Mouse (Mus musculus) embryonic stem cell, embryonic (primary cell): ENCODE results near the gene Slc11a1.

Experiments
- CTCF ChIA-PET, 4 experiments: fragments of 300-600 bp in 2 of 4; fragments of 350-600 bp in 2 of 4; sonication (Branson Sonifier 250); formaldehyde crosslinking; loops; one replicate each; lab custom pipeline; 2022; ENCODE audit warnings: inconsistent platforms in 2 of 4; lab: Charles Lee
- POLR2A ChIA-PET, 4 experiments: fragments of 300-600 bp in 2 of 4; fragments of 350-600 bp in 2 of 4; sonication (Branson Sonifier 250); formaldehyde crosslinking; loops; one replicate each; lab custom pipeline; 2022; ENCODE audit warnings: antibody characterized with exemption in 4 of 4, inconsistent platforms in 1 of 4; lab: Charles Lee

The Slc11a1 gene

DNA sequence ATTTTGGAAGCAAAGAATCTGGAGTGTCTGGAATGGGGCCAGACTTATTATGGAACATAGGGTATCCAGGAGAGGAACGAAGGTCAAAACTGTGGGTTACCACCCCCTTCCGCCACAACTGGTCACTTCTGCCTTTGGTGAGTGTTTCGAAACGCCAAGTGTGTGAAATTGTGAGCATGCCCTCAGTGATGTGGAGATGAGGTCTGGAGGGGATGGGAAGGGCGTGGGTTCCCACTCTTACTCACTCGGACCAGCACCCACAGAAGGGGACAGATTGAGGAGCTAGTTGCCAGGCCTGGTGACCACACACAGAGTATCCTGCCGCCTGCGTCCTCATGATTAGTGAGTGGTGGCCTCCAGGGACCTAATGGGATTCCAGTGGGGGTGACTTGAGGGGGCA, at the start of gene Slc11a1:
TSS of gene Slc11a1 (plus strand) at position 216 of the 400 bp plus-strand sequence.
- CTCF ChIA-PET: interaction anchor here in 1 of 4 experiments (1.1 kb wide), 1 partner anchor 10 kb away, joined by 3 read pairs; no protein-coding TSS in a partner anchor

DNA sequence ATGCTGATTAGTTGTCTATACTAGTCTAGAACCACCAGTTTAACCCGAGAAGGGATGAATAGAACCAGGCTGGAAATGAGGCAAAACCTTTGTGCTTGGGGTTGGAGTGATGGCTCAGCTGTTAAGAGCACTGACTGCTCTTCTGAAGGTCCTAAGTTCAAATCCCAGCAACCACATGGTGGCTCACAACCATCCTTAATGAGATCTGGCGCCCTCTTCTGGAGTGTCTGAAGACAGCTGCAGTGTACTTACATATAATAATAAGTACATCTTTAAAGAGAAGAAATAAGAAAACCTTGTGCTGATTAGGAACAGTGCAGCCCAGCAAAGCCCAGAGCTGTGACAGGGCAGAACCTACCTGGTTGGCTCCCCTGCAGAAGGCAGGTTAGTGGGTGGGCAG, 48.1 kb upstream of the Slc11a1 start:
- ChIA-PET CTCF (interaction anchor here in 3 of 4 experiments (0.6 to 2.2 kb wide), 9 partner anchors 17 to 723 kb away, joined by 3 to 9 read pairs (median 3); partner anchors contain the start of genes Aamp (in 1 of the 3), Catip (in 1 of the 3) and Pnkd (in 1 of the 3)), POLR2A (interaction anchor here in 1 of 4 experiments (0.9 to 1.8 kb wide), 6 partner anchors 10 to 119 kb away, joined by 3 to 5 read pairs (median 4); partner anchors contain the start of genes Aamp and Pnkd)

More for the DNA sequence above, at the start of gene Slc11a1:
- POLR2A ChIA-PET: interaction anchor here in 2 of 4 experiments (1.1 to 4.2 kb wide), 10 partner anchors 13 to 62 kb away, joined by 3 to 42 read pairs (median 6); partner anchors contain the start of gene Catip (in 1 of the 2)

DNA sequence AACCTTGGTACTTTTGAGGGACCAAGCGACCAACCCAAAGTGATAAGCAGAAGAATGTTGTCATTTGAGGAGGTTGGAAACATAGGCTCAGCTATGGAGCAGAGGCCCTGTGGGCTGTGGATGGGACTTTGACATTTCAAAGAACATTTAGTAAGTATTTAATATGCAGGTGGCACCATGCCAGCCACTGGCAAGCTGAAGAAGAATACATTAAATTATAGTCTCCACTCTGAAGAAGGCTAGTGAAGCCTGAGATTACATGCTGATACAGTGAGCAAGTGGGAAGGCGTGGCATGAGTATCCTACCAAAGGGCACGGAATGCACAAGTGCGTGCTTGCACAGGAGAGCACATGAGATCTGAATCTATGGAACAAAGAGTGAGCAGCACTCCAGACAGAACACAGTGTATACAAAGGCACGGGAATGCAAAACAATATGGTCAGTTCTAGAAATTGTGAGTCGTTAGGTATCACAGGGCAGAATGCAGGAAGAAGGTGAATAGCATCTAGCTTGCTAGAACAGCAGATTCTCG, 45.0 kb upstream of the Slc11a1 start:
- CTCF ChIA-PET: interaction anchor here in 2 of 4 experiments (1.4 to 1.6 kb wide), 2 partner anchors 32 to 60 kb away, joined by 3 read pairs; partner anchors contain the start of gene Catip (in 1 of the 2)
- POLR2A ChIA-PET: interaction anchor here in 1 of 4 experiments (1.1 to 1.2 kb wide), 2 partner anchors 18 to 40 kb away, joined by 3 read pairs; no protein-coding TSS in a partner anchor

DNA sequence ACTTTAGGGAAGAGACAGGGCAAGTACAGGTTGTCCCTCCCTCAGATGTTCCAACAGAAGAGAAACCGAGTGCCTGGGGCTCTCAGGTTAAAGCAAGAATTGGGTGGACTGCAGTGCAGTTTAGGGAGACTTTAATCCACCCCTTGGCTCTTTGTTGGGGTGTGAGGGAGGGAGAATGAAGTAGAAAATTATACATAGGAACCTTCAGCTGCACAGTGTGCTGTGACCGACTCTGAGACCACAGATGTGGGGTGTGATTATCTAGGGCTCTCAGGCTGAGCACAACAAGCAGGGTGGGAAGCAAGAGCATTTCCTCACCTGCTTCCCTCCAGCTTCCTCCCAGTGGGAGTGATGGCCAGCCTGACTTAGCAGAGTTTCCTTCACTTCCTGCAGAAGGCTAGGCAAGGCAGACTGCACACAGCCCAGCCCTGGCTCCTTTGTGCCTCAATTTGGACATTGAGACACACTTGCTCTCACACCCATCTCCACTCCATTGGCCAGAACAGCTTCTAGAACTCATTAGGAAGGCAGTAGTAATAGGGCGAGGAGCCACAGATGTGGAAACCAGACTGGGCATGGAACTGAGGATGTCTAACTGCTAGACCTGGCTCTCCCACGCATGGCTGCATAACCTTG, 43.8 kb upstream of the Slc11a1 start:
- ChIA-PET POLR2A (interaction anchor here in 2 of 4 experiments (1.0 to 1.8 kb wide), 6 partner anchors 42 to 257 kb away, joined by 3 to 6 read pairs (median 4); partner anchors contain the start of genes Aamp (in 1 of the 2), Bcs1l (in 1 of the 2), Pnkd (in 1 of the 2) and Zfp142 (in 1 of the 2)), CTCF (interaction anchor here in 1 of 4 experiments (1.4 to 1.8 kb wide), 2 partner anchors 31 to 58 kb away, joined by 3 to 7 read pairs; partner anchors contain the start of gene Catip)

DNA sequence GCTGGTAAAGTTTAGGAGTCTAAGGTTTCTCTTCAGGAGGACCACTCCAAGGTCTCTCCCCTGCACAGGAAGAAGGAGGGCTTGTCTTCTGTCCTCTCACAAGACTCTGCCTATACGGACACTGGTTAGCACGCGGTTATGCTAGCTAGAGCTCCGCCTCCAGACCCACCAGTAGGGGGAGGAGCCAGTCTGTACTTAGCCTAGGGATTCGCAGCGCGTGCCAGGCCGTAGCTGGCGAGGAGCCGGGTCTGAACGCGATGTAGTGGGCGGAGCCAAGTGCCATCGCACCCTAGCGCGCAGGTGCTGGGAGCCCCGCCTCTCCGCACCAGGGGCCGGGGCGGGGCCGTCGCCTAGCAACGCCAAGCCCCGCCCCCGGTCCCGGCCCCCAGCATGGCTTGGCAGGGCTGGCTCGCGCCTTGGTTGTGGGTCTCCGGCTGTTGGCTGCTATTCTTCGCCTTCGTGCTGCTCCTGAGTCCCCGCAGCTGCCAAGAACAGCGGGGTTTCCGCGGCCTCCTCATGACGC, 42.7 kb upstream of the Slc11a1 start:
- POLR2A ChIA-PET: interaction anchor here in 3 of 4 experiments (0.6 to 2.1 kb wide), 37 partner anchors 8 to 1386 kb away, joined by 3 to 13 read pairs (median 4); partner anchors contain the start of genes Aamp (in 2 of the 3), Pnkd (in 2 of the 3), Bcs1l (in 1 of the 3) and Catip (in 1 of the 3)
- CTCF ChIA-PET: interaction anchor here (0.6 to 1.8 kb wide), 12 partner anchors 18 to 476 kb away, joined by 3 to 7 read pairs (median 4); partner anchors contain the start of genes Catip (in 3 of the 4), Aamp (in 1 of the 4) and Pnkd (in 1 of the 4)

DNA sequence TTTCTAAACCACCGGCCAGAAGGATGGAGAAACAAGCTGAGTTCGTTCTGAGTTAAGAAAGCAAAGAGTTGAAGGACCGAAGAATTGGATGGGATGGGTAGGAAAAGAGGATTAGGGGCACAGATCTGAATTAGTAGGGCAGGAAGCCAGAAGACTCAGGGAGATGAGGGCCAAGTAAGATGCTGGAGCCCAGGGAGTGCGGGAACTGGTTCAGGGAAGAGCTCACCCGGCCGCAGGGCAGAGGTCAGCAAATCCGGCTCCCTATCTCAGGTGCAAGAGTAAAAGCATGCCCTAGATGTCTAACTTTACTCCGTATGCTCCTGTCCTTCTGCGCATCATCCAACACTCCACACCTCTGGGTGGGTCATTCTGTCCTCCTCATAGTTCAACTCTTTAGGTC, 42.1 kb upstream of the Slc11a1 start:
- ChIA-PET CTCF (interaction anchor here in 3 of 4 experiments (0.6 to 1.8 kb wide), 9 partner anchors 17 to 476 kb away, joined by 3 to 7 read pairs (median 5); partner anchors contain the start of genes Catip (in 3 of the 3), Aamp (in 1 of the 3) and Pnkd (in 1 of the 3)), POLR2A (interaction anchor here in 3 of 4 experiments (0.6 to 2.1 kb wide), 38 partner anchors 9 to 222 kb away, joined by 3 to 13 read pairs (median 4); partner anchors contain the start of genes Aamp (in 2 of the 3), Pnkd (in 2 of the 3), Catip (in 1 of the 3) and Slc11a1 (in 1 of the 3))

DNA sequence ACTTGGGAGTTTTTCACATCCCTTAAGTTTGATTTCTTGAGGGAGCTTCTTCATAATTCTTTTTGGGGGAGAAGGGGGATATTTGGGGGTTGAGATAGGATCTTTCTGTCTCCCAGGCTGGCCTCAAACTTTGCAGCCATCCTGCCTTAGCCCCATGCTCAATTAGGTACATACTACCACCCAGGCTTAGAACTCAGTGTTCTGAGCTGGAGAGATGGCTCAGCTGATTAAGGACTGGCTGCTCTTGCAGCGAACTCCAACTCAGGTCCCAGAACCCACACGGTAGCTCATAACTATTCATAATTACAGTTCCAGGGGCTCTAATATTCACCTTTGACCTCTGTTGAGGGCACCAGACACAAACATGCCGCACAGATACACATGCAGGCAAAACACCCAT, 40.4 kb upstream of the Slc11a1 start:
- ChIA-PET CTCF (interaction anchor here in 2 of 4 experiments (0.6 to 0.9 kb wide), 2 partner anchors 27 to 28 kb away, joined by 3 read pairs; partner anchors contain the start of gene Catip (in 1 of the 2)), POLR2A (interaction anchor here in 3 of 4 experiments (0.6 to 2.6 kb wide), 10 partner anchors 10 to 1945 kb away, joined by 3 to 6 read pairs (median 4); partner anchors contain the start of genes Aamp (in 2 of the 3), Pnkd (in 2 of the 3) and Catip (in 1 of the 3))

DNA sequence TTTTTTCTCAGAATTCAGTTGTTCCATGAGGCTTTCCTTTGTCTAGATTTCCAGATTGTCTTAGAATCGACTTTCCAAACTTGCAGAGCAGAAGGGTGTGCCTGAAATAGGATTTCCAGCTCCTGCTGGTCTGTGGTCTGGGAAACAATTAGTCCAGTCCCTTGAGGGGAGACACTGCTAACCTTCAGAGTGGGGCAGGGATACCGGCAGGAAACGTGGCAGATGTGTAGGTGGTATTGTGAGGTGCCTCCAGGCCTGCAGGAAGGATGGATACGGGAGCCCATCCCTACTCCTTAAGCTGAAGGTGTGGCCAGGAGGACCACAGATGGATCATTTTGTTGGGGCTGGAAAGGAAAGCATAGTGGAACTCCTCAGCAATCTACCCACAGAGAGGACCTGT, 40.0 kb upstream of the Slc11a1 start:
- ChIA-PET CTCF (interaction anchor here in 1 of 4 experiments (0.9 kb wide), 1 partner anchor 27 kb away, joined by 3 read pairs; the partner anchor contains the start of gene Catip), POLR2A (interaction anchor here (0.5 to 2.6 kb wide), 12 partner anchors 9 to 1946 kb away, joined by 3 to 6 read pairs (median 4); partner anchors contain the start of genes Aamp (in 2 of the 4), Pnkd (in 2 of the 4) and Catip (in 1 of the 4))

DNA sequence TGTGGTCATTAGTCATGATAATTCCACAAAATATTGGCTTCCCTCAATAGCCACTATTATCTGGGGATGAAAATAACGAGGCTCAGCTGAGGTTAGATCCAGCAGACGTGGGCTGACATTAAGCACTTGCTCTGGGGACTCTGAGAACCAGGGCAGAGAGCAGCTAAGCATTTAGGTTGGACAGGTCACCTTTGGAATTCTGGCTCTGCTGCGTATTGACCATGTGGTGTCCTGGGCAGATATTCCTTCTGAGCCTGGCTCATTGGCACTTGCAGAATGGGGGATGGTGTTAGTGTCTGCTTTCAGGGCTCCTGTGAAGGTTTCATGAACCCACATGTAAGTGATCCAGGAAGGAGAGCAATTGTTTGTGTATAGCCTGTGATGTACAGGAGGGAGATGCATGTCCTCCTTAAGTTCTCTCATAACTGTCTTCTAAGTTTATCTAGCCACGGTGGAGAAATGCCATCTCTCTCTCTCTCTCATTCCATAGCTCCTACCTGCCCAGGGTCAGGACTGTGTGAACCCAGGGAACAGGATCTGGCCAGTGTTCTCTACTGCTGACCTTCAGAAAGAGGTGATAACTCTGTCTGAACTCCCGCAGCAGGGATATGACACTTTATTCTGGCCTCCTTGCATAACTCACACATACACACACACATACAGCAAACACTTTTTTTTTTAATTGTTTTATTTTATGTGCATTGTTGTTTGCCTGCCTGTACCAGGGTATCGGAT, 39.4 kb upstream of the Slc11a1 start:
- ChIA-PET POLR2A (interaction anchor here (0.5 to 2.6 kb wide), 14 partner anchors 9 to 1946 kb away, joined by 3 to 6 read pairs (median 3); partner anchors contain the start of genes Aamp (in 2 of the 4), Pnkd (in 2 of the 4) and Catip (in 1 of the 4)), CTCF (interaction anchor here in 2 of 4 experiments (0.6 to 0.9 kb wide), 2 partner anchors 26 to 982 kb away, joined by 3 to 6 read pairs; partner anchors contain the start of gene Catip (in 1 of the 2))

DNA sequence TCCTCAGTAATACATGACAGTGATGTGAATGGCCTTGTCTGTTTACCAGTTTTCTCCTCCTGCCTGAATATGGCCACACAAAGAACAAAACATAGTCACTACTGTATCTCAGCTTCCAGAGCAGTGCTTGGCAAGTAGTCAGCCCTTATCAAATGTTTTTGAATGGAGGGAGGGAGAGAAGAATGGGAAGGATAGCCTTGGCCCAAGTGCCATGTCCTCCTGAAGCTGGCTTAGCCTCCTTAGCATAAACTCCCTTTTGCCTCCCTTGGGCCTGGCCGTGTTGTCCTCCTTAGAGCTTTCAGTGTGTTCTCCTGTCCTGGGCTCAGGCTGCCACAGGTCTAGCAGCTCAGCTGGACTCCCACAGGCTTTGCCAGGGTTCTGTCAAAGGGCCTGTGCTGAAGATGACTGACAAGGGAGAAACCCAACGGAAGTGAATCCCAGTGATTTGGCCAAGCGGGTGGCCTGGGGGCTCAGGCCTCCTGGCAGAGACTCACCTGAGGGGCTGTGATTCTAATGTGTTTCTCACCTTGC, 37.7 kb upstream of the Slc11a1 start:
- POLR2A ChIA-PET: interaction anchor here in 3 of 4 experiments (0.6 to 1.8 kb wide), 15 partner anchors 9 to 92 kb away, joined by 3 to 7 read pairs (median 3); partner anchors contain the start of genes Aamp (in 1 of the 3) and Pnkd (in 1 of the 3)
- CTCF ChIA-PET: interaction anchor here in 1 of 4 experiments (0.6 to 2.1 kb wide), 3 partner anchors 25 to 138 kb away, joined by 3 to 7 read pairs (median 3); partner anchors contain the start of gene Catip

DNA sequence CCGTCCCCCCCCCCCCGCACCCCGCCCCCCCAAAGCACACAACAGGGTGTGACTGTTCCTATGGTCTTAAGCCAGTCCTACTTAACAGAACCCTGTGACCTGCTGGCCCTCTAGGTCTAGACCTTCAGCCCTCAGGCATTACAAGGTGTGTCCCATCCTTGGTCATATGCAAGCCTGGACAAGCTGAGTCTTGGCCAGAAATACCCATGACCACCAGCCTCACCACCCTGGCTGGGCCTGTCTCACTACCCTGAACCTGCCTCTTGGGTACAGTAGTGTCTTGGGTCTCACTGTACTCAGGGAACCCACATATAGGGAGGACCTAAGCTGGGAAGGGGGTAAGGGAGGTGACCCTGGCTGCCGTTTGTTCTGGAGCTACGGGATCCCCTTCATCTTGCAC, 37.0 kb upstream of the Slc11a1 start:
- CTCF ChIA-PET: interaction anchor here in 1 of 4 experiments (0.6 to 2.1 kb wide), 3 partner anchors 24 to 139 kb away, joined by 3 to 7 read pairs (median 3); partner anchors contain the start of gene Catip
- POLR2A ChIA-PET: interaction anchor here in 3 of 4 experiments (0.6 to 1.8 kb wide), 15 partner anchors 10 to 93 kb away, joined by 3 to 6 read pairs (median 3); partner anchors contain the start of genes Aamp (in 2 of the 3) and Pnkd (in 2 of the 3)

DNA sequence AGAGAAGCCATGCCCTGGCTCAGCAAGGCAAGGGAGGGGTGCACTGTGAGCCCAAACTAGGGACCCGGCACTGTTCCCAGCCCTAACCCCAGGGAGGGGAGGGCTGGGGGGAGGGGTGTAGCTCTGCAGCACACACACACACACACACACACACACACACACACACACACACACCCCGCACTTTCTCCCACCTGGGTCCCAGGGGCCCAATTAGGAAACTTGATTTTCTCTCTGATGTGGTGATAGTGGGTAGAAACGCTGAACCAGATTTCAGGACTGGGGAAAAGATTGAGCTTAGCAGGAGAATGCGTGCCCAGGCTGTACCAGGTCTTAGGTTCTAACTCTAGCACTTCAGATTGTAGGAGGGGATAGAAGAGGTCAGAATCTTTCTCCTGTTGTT, 36.4 kb upstream of the Slc11a1 start:
- CTCF ChIA-PET: interaction anchor here in 1 of 4 experiments (0.7 to 2.1 kb wide), 3 partner anchors 9 to 486 kb away, joined by 3 to 7 read pairs (median 3); partner anchors contain the start of gene Catip

DNA sequence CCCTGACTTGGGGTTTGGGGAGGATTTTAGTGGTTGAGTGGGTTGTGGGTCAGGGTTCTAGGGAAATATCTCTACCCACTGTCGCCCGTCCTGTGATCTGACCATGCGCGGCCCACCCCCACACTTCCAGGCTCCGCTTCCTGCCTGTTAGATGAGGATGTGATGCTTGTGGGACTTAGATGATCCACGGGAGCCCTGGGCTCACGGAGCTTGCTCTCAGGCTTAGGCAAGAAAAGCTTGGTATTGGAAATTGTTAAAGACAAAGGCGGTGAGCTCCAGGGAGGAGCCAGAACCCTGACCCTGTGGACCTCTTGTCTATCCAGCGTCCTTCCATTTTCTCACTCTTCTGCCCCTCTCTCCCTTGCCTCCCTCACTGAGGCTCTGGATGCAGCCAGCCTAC, 35.1 kb upstream of the Slc11a1 start:
- ChIA-PET CTCF (interaction anchor here in 1 of 4 experiments (0.6 kb wide), 1 partner anchor 26 kb away, joined by 4 read pairs; no protein-coding TSS in a partner anchor), POLR2A (interaction anchor here in 2 of 4 experiments (1.1 to 1.4 kb wide), 4 partner anchors 21 to 58 kb away, joined by 3 to 5 read pairs (median 4); partner anchors contain the start of genes Aamp (in 1 of the 2) and Pnkd (in 1 of the 2))

More for the DNA sequence above, 36.4 kb upstream of the Slc11a1 start:
- POLR2A ChIA-PET: interaction anchor here in 3 of 4 experiments (0.6 to 1.3 kb wide), 13 partner anchors 12 to 1548 kb away, joined by 3 to 6 read pairs (median 3); partner anchors contain the start of genes Aamp (in 1 of the 3) and Pnkd (in 1 of the 3)

DNA sequence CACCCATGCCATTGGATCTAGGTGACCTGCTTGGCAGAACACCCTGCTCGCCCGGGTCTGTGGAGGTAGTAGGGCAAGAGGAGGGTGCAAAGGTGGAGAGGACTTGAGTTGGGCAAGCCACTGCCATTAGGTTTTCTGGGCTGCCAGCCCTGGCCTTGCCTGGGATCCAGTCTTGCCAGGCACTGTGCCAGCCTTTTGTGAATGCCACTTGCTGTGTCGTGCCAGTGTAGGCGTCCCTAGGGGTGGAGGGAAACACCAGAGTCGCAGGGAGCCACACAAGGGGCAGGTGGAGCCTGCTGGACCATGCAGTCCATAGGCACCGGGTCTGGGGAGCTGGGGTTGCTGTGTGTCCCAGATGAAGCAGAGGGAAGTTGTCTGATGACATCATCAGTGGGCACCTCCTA, 34.6 kb upstream of the Slc11a1 start:
- CTCF ChIA-PET: no interaction called here

DNA sequence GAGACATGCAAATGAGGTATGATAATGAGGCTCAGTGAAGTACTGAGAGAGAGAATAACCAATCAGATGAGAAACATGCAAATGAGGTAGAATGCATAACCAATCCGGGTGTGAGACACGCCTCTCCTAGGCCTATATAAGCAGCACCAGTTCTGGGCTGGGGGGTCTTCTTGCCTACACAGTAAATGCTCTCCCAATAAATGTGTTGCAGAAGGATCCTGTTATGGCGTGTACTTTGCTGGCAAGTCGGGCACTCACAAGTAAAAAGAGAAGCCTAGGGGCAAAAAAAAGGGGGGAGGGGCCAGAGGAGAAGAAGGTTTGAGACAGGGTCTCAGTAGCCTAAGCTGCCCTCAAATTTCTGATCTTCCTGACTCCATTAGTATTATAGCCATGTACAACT, 34.0 kb upstream of the Slc11a1 start:
- ChIA-PET POLR2A (interaction anchor here in 2 of 4 experiments (1.0 to 3.0 kb wide), 6 partner anchors 8 to 56 kb away, joined by 3 to 13 read pairs (median 3); partner anchors contain the start of genes Aamp (in 1 of the 2), Catip (in 1 of the 2) and Pnkd (in 1 of the 2)), CTCF (interaction anchor here in 1 of 4 experiments (0.6 kb wide), 1 partner anchor 1111 kb away, joined by 3 read pairs; no protein-coding TSS in a partner anchor)

More for the DNA sequence above, 34.6 kb upstream of the Slc11a1 start:
- POLR2A ChIA-PET: interaction anchor here in 2 of 4 experiments (1.1 to 1.4 kb wide), 5 partner anchors 20 to 56 kb away, joined by 3 to 4 read pairs (median 3); partner anchors contain the start of genes Aamp (in 1 of the 2) and Pnkd (in 1 of the 2)
